Mouse (Mus musculus) urinary bladder, postnatal 25 days (tissue): ENCODE data around the gene H60b.
A peak's percentile ranks its signal among the peaks of the same experiment; 100 is the strongest.
"Not testable (repeated sequence)": the region's sequence is repeated elsewhere in the genome, so short reads cannot be mapped to it uniquely, and the experiment has no call there.

ENCODE experiments used
- DNase-seq: peaks from one replicate; pipeline ENCODE4 v3.0.0; 2022; ENCODE audit warnings: low spot score

The H60b gene

DNA sequence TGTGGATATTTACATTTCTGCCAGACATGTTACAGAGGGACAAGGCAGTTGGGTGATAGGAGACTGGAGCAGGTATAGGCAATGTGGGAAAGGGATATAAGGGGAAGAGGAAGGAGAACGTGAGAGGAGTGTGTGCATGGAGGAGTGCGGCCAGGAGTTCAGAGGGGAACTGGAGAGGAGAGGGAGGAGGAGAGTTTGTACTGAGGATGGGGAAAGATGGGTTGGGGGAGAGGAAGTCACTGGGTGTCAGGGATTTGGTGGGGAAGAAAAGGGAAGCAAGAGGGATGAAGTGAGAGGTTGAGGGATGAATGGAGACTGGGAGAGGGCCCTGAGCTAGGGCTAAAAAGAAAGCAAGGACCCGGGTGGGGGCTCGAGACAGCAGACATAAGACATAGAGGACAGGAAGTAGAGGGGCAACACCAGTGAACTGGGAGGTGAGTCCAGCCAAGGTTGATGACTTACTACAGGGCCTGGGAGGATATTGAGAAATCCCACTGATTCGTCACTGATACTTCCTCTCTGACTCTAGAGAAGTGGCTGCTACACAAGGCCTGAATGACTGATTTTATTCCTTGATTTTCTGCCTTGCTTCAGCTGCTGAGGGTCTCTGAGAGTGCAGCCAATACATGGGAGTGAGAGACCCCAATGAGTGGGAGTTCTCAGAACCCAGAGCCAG, 7.1 kb downstream of the H60b start:
- not testable (repeated sequence) for DNase-seq

- not testable (repeated sequence) for DNase-seq
These were observed 7.6 kb downstream of the H60b start for GRCm38 (mm10) chr10:22166025-22166424.

DNA sequence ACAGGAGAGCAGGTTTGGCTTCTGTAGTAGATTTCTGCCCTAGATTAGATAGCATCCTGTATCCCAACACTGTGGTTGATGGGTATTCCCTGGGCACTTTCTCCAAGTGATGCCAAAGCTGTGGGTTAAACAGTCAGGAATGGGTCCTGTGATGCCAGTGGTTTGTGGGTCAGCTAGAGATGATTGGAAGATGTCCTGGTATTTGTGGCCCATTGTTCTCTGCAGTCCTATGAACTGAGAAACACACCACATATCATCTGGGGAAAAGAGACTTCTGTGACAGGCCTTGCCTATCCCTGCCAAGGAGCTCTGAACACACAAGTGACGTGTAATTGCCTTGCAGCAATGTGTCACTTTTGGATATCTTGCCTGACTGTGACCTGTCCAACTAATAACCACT, 8.7 kb downstream of the H60b start:
- not testable (repeated sequence) for DNase-seq

- DNase-seq: not testable (repeated sequence)
These were observed 10.7 kb downstream of the H60b start for GRCm38 (mm10) chr10:22169116-22169515.

- not testable (repeated sequence) for DNase-seq
These were observed 14.3 kb downstream of the H60b start for GRCm38 (mm10) chr10:22172431-22173334.

GRCm38 (mm10) chr10:22173335-22174189, 15.2 kb downstream of the H60b start:
- not testable (repeated sequence) for DNase-seq

- DNase-seq: not testable (repeated sequence)
These were observed 15.8 kb downstream of the H60b start for GRCm38 (mm10) chr10:22174190-22174487.

- not testable (repeated sequence) for DNase-seq
These were observed 18.1 kb downstream of the H60b start for GRCm38 (mm10) chr10:22176515-22176914.

DNA sequence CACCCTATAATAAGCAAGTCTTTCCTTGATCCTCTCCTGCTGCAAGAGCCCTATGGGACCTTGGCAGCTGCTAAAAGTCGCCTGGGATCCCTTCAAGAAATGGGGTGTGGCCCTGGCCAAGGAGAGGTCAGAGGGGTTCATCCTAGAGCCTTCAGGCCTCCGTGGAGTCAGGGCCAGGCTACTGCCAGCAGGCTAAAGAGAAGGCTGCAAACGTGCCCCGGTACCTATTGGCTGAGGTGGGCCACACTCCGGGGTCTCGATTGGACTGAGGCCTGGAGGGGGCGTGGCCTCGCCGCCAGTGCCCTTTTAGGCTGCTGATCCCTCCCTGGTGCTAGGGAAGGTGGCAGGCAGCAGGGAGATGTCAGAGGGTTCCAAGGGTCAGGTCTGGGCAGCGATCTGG, 32.6 kb downstream of the H60b start:
- DNase-seq: not testable (repeated sequence)

GRCm38 (mm10) chr10:22201352-22201751, 43.0 kb downstream of the H60b start:
- DNase-seq: not testable (repeated sequence)

GRCm38 (mm10) chr10:22202784-22203583, 44.6 kb downstream of the H60b start:
- DNase-seq: not testable (repeated sequence)

GRCm38 (mm10) chr10:22206443-22206842, 48.1 kb downstream of the H60b start:
- not testable (repeated sequence) for DNase-seq

- peak; percentile 46 for DNase-seq
These were observed 53.8 kb downstream of the H60b start for GRCm38 (mm10) chr10:22212012-22212696.

- DNase-seq: not testable (repeated sequence)
These were observed 65.3 kb downstream of the H60b start for GRCm38 (mm10) chr10:22223474-22224349.

GRCm38 (mm10) chr10:22265060-22265459, 106.7 kb downstream of the H60b start:
- DNase-seq: no peak

DNA sequence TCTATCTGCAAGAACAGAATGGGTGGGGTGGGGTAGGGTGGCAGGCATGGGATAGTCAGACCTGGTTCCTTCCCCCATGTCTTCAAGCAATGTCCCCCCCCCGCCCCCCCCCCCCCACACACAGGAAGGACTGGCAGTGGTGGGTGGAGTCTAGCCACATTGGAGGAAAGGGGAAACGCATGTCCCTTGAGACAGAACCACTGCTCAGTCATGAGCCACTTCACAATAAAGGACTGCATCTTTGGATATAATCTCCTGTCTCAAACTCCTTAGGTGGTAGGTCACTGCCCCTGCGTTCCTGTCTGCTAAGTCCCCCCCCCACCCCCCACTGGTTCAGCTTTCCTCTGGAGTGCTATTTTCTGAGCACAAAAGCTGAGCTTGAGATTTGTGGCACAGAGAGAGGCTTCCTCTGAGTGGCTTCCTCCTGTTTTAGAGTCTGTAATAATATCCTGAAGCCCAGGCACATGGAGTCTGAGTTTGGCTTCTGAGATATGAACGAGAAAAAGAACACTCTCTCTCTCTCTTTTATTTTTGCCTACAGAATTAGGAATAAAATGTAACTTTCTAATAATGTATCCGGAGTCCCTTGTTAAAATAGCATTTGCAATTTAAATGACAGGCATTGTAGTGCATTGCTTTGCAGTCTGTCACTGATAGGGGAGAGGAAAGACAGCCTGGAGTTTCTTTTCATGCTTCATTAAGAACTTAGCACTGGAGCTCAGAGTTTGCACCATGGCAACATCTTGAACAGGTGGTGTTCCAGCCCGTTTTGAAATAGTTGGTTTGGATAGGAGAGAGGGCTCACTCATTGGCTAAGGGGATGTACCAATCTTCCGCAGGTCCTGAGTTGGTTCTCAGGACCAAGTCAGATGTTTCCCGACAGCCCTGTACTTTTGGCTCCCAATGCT, 112.7 kb downstream of the H60b start:
- not testable (repeated sequence) for DNase-seq

DNA sequence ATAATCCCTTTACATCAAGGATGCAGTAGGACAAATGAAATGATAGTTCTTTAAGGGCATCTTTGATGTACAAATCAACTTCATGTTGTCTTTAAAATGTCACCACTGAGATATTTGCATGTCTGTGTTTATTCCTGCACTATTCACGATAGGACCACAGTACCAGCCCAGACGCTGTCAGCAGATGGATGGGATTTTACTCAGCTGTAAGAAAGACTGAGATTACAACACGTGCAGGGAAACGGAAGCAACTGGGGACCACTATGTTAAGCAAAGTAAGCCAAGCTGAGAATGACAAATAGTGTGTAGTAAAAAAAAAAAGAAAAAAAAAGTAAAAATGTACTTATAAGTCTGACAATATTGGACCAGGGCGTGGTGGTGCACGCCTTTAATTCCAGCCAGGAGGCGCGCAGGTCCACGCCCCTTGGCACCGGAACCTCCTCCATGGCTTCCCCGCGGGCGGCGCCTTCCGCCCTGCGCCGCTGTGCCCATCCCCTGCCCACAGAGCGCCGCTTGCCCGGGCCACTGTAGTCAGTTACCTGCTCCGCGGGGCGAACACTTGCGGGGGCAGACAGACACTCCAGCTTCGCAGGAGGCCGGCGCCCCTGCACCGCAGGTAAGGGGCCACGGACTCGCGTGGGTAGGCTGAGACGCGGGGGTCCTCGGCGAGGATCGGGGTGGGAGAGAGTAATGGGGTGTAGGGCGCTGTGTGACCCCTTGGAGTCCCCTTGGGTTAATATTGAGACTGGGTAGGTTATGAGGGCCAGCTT, 114.7 kb downstream of the H60b start:
- DNase-seq: not testable (repeated sequence)
